Mouse (Mus musculus): ENCODE data around the gene Sirt7. TPM values are rescaled to one million over a fixed set of nuclear protein-coding genes. Genes with fewer than 3 reads are reported as not detected.

Gene Sirt7
- total RNA-seq, 2 experiments from 2014 or later, result 7.7 to 8.3 TPM

DNA sequence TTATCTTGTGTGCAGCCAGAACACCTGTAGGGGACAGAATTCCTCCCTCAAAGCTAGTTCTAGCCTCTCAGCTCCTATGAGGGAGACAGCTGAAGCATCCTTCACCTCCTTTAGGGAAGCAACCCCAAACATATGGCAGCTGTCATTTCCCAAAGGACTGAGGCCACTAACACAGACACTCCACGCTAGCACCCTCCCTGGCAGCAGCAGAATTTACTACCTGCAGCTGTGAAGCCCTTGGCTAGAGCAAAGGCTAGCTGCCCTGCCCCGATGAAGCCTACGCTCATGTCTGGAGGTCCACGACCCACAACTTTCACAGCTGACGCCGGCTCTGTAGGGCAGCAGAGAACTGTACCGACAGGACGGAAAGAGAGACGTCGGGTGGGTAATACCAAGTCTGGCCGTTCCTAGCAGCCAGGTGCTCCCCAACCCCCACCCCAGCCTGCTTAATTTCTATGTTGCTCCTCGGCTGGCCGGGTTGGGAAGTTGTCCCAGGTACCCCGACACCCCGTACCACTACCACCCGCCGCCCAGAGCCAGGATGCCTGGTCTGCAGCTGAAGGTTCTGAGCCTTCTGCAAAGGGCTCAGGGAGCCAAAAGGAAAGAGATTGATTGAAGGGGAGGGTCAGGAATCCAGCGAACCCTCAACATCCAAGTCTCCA is 18.0 kb upstream of the Sirt7 start:
- intact Hi-C loops (cut with DNase I), result no loop called here
- no peak for DNase-seq (ENCODE audit: low spot score)

DNA sequence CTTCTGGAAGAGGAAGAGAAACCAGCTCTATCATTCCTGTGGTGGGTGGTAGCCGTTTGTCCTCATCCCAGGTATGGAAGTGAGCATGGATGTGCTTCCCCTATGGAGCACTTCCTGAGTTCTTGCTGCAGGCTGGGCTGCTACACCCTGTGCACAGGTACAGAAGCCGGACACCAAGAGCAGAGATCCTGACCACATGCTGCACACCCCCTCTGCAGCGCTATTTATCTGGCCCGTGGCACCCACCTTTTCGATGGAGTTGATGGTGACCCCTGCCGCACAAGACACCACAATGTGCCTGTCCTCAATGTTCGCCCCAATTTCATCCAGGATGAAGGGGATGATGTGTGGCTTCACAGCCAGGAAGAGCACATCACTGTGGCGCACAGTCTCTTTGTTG is 16.8 kb upstream of the Sirt7 start:
- no peak for DNase-seq (ENCODE audit: low spot score)
- intact Hi-C loops (cut with DNase I), result no loop called here

DNA sequence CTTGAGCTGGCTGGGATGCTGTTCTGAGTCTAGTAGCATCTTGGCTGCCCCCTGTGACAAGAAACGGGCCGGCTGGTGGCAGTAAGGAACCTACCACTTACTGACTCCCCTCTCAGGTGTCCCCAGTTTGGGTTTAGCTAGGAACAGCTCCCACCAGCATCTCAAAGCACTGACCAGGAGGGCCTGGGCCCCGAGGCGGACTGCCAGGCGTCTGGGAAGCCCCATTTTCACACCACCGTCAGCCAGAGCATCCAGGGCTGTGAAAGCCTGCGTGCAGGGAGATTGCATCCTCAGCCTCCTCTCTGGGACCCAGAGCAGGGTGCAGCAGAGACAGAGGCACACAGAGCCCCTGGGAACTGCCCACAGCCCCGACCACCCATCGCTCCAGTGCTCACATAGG is 16.2 kb upstream of the Sirt7 start:
- DNase-seq (ENCODE audit: low spot score), result no peak
- intact Hi-C loops (cut with DNase I), result no loop called here

DNA sequence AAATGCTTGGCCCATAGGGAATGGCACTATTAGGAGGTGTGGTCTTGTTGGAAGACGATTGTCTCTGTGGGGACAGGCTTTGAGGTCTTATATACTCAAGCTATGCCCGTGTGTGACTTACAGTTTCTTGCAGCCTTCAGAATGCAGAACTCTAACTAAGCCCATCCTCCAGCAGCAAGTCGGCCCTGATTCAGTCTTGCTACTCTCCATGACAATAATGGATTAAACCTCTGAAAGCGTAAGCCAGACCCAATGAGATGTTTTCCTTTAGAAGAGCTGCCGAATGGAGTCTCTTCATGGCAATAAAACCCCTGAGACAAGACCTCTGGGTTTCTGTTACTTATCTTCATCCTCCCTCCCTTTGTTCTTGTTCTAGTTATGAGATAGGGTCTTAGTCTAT is 9.8 kb upstream of the Sirt7 start:
- intact Hi-C loops (cut with DNase I), result no loop called here
- no peak for DNase-seq (ENCODE audit: low spot score)

DNA sequence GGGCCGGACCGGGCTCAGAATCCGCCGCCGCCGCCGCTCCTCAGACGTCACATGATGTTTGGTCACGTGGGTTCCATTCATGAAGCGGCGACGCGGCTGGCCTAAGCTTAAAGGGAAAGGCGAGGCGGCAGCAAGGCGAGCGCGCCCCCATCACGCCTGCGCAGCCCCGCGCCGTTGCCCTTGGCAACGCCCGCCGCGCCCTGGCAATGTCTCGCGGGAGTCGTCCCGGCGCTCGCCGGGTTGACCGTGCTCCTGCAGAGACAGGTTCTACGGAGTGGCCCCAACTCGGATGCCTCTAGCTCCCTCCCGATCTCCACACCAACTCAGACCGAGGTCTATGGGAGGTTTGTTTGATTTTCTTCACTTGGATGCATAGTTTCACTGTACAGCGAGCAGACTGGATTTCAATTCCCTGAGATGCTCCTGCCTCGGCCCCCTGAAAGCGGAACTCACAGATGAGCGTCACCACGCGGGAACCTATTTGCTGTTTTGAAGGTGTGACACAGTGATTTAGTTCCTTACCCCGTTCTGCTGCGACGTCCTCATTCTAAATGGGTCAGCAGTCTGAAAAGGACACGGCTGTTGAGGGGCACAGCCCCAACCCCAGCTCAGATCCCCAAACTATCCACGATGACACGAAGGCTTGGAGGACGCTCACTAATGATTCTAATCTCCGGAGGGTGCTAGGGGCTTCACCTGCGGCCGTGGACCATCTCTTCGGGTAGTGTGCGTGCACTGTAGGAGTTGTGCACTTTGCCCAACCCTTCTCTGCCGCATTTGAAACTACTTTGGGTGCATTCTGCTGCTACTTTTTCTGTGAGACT is 8.7 kb upstream of the Sirt7 start, which contains the start of gene Mafg:
TSS of gene Mafg (minus strand) at position 81 of the 824 bp plus-strand sequence.
- DNase-seq (ENCODE audit: low spot score), result peak; percentile 87
- intact Hi-C loops (cut with DNase I), result no loop called here

DNA sequence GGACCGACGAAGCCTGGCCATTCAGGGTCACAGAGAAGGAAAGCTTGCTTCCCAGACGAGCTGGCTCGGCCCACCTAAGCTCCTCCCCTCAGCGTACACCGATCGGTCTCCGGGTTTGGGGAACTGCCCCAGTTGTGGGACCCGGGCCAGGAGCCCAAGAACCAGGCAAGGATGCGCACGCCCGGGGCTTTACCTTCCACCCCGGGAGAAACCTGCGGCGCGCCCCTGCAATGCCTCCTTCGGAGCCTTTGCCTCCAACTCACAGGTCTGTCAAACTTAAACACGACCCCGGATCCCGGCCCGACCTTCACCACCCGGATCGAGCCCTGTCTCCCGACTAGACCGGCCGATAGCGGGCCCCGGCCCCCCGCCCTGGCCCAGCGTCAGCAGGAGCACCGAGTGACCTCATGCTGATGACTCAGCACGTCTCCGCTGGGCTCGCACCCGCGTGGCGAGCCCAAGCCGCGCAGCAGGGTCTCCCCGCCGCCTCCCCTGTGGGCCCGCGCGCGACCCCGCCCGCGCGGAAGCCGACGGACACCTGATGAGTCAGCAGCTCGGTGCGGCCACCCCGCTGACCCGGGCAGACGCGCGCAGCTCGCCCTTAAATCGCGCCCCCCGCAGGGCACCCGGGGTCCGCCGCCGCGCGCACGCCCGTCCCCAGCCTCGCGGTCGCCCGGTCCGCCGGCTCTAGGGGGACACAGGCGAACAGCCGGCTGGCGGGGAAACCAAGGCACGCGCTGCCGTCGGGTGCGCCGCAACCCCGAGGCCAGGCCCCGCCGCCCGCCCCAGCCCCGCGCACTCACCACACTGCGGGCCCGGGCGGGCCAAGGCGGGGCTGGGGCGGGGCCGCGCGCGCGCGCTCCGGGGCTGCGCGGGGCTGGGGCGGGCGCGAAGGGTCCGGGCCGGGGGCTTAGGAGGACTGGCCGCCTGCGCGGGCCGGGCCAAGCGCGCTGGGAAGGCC is 7.8 kb upstream of the Sirt7 start:
- intact Hi-C loops (cut with DNase I), result no loop called here
- peak; percentile 66 for DNase-seq (ENCODE audit: low spot score)

DNA sequence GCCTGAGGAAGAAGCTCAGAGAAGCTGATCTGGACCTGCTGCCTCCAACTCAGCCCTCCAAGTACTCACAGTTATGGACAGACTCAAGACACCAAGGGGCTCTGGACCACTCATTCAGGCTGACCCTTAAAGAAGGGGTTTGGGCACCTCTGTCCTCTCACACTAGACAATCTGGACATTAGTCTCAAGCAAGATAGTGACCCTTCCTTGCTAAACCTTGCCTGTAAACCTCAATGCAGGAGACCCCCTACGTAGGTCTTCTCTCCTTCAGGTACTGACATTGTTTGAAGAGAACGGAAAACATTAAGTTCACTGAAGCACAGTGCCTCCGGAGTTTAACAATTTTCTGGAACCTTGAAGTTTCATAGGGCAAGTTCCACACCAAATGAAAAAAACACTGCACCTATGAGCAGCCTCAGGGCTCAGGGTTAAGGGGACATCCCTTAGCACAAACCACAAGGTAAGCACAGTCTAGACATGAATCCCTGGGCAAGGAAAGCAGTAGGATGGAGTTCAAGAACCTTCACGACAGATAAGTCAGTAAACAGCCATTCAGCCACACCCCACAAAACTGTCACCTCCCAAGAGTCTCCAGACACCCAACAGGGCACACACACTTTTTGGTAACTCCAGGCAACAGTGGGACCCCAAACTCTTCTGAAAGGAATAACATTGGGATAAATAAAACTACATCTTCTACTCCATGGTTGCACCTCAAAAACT is 6.8 kb upstream of the Sirt7 start:
- no peak for DNase-seq (ENCODE audit: low spot score)
- intact Hi-C loops (cut with DNase I), result no loop called here

DNA sequence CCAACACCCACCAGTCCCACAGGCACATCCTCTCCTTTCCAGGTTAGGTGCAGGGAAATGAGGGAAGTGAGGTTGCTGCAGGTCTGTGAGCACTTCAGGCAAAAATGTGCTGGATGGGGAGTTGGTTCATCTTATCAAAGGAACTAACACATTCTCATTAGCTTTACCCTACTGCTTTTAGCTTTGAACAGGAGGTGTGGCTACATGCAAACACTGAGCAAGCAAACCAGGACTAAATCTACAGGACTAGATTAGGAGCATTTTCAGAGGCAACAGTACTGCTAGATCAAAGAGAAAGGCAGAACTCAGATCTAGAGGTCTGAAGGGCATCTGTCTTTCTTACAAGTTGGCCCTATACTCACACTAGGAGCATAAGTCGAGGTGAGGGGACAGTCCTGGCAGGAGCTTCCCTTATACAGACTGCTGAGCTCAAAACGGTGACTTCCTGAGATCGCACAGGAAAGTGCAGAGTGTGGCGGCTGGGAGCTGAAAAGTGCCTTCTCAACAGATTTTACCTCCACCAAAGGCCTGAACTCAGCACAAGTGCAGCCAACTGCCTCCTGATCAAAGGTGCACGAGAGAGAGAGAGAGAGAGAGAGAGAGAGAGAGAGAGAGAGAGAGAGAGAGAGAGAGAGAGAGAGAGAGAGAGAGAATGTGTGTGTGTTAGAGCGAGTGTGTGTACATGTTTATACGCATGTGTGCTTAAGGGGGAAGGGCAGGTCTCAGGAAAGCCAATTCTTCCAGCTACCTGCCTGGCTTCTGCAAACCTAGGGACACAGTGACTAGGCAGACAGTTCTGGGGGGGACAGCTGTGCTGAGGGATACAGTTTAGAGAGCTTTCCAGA is 6.1 kb upstream of the Sirt7 start:
- DNase-seq (ENCODE audit: low spot score), result no peak
- intact Hi-C loops (cut with DNase I), result no loop called here

DNA sequence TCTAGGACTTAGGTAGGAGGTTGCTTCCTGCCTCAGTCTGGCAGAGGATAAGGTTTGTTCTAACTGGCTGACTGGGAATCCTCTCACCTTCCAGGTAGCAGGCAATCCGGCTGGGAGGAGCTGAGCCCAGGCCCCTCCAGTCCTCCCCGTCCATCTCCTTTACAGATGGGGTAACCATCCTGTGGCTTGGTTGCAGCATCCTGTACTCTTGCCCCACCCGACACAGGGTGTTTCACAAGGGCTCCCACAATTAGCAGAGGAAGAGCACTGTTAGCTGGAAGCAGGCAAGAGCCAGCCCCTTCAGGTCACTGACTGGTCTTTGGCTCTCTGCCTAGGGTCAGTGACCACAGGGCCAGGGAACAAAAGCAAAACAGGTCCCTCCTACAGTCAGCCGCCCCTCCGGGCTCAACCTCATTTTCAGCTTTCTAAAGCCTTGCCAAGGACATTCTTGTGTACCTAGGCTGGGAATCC is 5.4 kb upstream of the Sirt7 start:
- intact Hi-C loops (cut with DNase I), result no loop called here
- no peak for DNase-seq (ENCODE audit: low spot score)

DNA sequence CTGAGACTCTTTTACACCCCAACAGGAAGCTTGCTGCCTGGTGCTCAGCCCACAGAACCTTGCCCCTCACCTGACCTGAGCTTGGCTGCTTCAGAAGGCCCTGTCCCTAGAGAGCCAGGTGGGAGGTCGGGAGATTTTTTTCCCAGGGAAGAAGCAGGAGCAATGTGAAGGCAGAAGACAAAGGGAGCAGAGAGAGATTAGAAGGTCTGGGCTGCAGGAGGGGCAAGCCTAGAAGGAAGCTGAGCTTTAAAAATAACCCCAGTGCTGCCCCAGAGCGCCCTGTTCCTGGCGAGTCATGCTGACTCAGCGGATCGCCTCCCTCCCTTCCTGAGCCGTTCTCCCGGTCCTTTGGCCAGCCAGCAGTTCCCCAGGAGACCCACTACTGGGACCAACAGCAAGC is 4.9 kb upstream of the Sirt7 start:
- intact Hi-C loops (cut with DNase I), result loop anchor here (5.0 kb wide), 1 partner anchor 42 kb away; the partner anchor contains the start of gene Aspscr1
- DNase-seq (ENCODE audit: low spot score), result no peak

DNA sequence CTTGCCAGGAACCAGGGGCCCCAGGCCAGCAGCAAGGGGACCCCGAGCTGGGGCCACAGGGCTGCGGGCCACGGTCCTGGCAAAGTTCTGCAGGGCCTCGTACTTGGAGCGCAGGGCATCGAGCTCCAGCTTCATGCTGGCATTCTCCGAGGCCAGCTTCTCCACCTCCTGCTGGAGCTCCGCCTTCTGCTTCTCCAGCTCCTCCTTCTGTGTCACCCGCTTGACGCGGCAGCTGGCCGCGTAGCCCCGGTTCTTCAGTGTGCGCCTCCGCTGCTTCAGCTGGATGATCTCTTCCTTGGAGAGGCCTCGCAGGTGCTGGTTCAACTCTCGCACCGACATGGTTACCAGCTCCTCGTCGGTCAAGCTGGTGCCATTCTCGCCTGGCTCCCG is 4.3 kb upstream of the Sirt7 start:
- no peak for DNase-seq (ENCODE audit: low spot score)
- intact Hi-C loops (cut with DNase I), result loop anchor here (5.0 kb wide), 1 partner anchor 43 kb away; the partner anchor contains the start of gene Aspscr1

DNA sequence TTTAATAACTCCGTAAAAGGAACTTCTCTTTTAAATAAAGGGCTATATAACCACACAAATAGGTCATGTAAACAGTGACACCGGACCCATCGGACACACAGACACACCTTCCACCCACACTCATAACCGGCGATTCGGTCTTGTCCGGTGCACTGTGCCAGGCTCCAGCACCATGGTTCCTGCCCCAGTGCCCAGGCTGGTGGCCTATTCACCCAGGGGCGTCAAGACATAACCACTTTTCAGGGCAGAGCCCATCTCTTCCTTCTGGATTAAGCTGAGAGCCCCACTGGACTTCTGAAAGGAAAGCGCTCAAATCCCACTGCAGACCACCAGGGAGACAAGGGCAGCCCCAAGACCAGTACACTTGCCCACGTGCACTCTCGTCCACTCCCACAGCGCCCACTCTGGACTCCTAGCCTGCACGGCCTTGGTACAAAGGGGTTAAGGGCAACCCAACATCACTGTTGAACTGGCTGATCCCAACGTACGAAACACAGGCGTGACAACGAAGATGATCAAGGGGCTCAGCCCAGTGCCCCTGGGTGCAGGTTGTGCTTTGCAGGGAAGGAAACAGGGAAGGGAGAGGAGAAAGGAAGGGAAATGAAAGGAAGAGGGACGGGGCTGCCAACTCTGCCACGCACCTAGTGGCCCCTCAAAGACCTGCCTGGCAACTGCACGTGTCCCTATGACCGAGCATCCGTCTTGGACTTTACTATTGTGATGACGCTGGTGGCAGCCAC is 3.7 kb upstream of the Sirt7 start:
- intact Hi-C loops (cut with DNase I), result loop anchor here (5.0 kb wide), 1 partner anchor 44 kb away; the partner anchor contains the start of gene Aspscr1
- DNase-seq (ENCODE audit: low spot score), result no peak

DNA sequence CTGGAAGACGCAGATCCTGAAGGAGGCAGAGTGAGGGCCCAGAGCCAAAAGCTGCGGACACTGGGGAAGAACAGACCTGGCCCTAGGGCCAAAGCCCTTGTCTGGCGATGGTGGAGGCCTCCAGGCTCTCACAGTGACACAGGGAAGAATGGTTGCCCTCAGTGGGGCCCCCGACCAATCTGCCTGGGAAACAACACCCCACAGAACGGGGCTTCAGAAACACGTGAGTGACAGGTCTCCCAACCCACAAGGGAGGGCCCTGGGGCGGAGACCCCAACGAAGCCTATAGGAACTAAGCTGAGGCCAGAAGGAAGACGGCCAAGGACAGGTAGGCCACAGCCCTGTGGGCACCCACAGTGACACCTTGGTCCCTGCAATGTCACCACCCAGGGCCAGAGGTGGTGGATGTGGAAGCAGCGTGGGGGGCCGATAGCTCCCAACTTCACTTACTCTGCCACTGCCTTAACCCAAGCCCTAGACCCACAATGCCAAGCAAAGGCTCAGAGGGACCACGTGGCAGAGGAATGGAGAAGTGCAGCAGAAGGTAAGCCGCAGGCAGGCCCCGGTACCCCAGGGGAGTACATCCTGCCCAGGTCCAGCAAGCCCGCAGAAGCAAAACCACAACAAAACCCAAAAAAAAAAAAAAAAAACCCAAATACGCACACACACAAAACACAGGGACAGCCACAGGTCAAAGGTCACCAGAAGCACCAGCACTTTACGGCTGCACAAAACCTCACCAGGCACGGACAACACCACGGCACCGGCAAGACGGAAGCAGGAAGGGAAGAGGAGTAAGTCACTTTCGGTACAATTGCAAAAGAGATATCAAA is 2.6 kb upstream of the Sirt7 start:
- intact Hi-C loops (cut with DNase I), result loop anchor here (5.0 kb wide), 1 partner anchor 45 kb away; the partner anchor contains the start of gene Aspscr1
- no peak for DNase-seq (ENCODE audit: low spot score)

DNA sequence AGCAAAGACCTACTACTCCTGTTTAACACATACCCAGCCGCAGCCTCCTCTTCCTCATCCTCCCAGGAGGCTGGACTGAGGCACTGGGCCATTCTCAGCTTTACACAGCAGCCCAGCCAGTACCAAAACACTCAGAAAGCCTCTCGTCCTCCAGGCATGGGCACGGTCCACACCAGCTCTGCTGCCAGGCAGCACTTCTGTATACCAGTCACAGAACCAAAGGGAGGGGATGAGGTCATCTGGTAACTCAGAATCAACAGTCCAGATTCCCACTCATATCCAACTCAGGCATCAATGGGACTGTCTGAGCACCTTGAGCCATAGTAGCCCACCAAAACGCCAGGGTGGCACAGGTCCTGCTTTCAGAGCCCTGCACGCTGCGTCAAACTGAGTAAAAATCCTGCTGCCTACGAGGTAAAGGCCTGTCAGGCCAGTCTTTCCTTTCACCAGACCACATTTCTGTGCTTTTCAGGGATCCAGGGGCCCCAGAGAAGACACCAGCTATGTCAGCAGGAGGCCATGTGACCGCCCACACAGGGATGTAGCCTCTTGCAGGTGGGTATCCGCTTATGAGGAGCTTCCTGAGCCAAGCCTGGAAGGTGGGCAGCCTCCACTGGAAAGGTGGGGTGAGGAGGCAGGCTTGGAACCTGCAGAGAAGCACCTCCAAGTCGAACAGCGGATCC is 1.9 kb upstream of the Sirt7 start:
- intact Hi-C loops (cut with DNase I), result loop anchor here (5.0 kb wide), 1 partner anchor 45 kb away; the partner anchor contains the start of gene Aspscr1
- DNase-seq (ENCODE audit: low spot score), result no peak

DNA sequence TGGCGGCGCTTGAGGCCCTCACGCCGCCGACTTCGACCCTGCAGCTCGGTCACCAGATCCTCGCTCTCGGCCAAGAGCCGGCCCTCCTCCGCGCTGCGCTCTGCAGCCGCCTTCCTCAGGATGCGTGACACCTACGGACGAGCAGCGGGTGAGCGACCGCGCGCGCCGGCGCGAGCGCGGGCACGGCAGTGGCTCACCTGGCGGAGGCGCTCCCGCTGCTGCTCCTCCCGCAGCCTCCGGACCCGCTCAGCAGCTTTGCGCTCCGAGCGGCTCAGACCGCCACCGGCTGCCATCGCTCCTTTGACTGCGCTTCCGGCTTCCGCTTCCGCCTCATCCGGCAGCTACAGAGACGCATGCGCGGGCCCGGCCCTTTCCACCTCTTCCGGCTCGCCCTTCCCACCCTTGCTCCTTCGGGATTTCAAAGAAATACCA is 344 bp downstream of the Sirt7 start:
- intact Hi-C loops (cut with DNase I), result loop anchor here (2.0 to 5.0 kb wide), 2 partner anchors 48 to 88 kb away; partner anchors contain the start of genes Aspscr1, Cenpx and Lrrc45
- peak; percentile 74 for DNase-seq (ENCODE audit: low spot score)

Data from heart, postnatal 25 days (tissue).